Mouse (Mus musculus) bone marrow macrophage, adult 2 months (primary cell): Measurements from ENCODE around the gene Cnn3.

Experiments used
- CTCF ChIP-seq: IDR thresholded peaks from 2 replicates; pipeline ENCODE4 v1.5.1; 2012; ENCODE audit warnings: low read depth, mild to moderate bottlenecking, low read length, moderate library complexity
- POLR2A ChIP-seq: IDR thresholded peaks from 2 replicates; pipeline ENCODE4 v1.6.1; 2012; ENCODE audit warnings: mild to moderate bottlenecking, low read depth, low read length, borderline replicate concordance

GRCm38 (mm10) chr3:121485201-121485600, 58.9 kb downstream of the Cnn3 start:
- TF ChIP-seq CTCF (no peak), POLR2A (no peak)
